Mouse (Mus musculus): ENCODE results near the gene BC025920.

Gene BC025920

GRCm38 (mm10) chr10:81605974-81606751, at the start of gene BC025920:
Gene BC025920 (plus strand): TSS chr10:81606270.
- DNase-seq (ENCODE audit: low spot score in 2 of 2) = peak; percentile 98 to 99

DNA sequence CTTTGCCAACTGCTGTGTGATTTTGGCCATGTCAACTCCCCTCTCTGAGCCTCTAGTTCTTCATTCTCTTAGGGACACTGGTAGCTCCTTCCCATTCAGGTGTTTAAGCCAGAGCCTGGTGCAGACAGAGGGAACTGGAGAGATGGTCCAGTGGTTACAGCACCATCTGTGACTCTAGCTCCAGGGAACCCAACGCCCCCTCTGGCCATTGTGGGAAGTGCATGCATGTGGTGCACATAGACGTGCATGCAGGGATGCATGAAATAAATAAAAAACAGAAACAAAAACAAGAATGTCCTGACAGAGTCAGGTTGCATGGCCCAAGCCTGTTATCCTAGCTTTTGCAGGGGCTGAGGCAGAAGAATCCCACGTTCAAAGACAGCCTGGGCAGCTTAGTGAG, 49.8 kb upstream of the BC025920 start:
- no peak for DNase-seq (ENCODE audit: low spot score in 2 of 2)

- no peak for DNase-seq (ENCODE audit: low spot score in 2 of 2)
Observed at GRCm38 (mm10) chr10:81557491-81557890, 48.6 kb upstream of the BC025920 start.

GRCm38 (mm10) chr10:81559163-81559626, 46.9 kb upstream of the BC025920 start, which contains the start of gene Aes:
Gene Aes (plus strand): TSS chr10:81559488.
- DNase-seq (ENCODE audit: low spot score in 2 of 2) = peak; percentile 82 to 83

- peak; percentile 72 to 79 for DNase-seq (ENCODE audit: low spot score in 2 of 2)
Observed at GRCm38 (mm10) chr10:81559627-81560539, 46.2 kb upstream of the BC025920 start.

DNA sequence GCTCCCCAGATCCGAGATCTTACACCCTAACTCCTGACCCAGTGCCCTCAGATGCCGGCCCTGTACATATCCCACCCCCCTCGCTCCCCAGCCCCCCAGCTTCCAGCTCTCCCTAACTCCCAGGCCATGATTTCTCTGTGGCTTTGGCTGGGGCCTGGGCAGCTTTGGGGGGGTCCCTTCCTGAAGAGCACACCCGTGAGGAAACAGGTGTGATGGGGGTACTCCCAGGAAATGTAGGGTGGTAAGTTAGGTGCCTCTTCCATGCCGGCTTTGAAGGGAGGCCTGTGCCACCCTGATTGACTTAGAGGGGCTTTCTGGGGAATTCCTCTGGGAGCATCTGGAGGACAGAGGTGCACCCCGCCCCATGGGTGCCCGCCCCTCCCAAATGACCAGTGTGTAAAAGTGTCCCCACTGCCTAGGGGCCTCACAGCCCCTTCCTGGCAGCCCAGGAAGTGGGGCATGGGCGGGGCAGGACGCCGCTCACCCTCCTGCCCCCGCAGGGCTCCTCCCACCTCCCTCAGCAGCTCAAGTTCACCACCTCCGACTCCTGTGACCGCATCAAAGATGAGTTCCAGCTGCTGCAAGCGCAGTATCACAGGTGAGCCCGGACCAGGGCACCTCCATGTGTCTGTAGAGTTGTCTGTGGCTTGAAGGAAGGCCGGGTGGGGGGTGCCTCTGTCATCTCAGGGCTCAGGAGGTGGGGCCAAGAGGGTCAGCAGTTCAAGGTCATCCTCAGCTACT, 45.2 kb upstream of the BC025920 start:
- peak in 1 of 2 experiments; percentile 45 for DNase-seq (ENCODE audit: low spot score in 2 of 2)

- no peak for DNase-seq (ENCODE audit: low spot score in 2 of 2)
Observed at GRCm38 (mm10) chr10:81562411-81562810, 43.7 kb upstream of the BC025920 start.

DNA sequence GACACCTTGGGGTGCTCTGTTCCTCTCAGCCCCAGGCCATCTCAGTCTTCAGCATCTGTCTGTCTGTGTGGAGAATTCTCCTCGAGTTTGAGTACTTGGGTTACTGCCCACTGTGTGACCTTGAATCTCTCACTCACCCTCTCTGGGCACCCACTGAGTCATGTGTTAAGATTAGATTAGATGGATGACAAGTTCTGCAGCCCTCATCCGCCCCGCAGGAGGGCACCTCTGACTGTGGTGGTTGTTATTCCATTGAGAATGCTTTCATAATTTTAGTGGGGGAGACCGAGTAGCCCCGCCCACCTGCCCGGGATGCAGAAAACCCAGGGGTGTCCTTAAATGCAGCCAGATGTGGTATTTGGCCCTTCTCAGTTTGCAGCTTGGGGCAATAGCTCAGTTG, 42.6 kb upstream of the BC025920 start:
- DNase-seq (ENCODE audit: low spot score in 2 of 2) = no peak

GRCm38 (mm10) chr10:81564216-81564615, 41.9 kb upstream of the BC025920 start:
- DNase-seq (ENCODE audit: low spot score in 2 of 2) = peak; percentile 67 to 74

GRCm38 (mm10) chr10:81564734-81565133, 41.3 kb upstream of the BC025920 start:
- DNase-seq (ENCODE audit: low spot score in 2 of 2) = peak in 1 of 2 experiments; percentile 42

DNA sequence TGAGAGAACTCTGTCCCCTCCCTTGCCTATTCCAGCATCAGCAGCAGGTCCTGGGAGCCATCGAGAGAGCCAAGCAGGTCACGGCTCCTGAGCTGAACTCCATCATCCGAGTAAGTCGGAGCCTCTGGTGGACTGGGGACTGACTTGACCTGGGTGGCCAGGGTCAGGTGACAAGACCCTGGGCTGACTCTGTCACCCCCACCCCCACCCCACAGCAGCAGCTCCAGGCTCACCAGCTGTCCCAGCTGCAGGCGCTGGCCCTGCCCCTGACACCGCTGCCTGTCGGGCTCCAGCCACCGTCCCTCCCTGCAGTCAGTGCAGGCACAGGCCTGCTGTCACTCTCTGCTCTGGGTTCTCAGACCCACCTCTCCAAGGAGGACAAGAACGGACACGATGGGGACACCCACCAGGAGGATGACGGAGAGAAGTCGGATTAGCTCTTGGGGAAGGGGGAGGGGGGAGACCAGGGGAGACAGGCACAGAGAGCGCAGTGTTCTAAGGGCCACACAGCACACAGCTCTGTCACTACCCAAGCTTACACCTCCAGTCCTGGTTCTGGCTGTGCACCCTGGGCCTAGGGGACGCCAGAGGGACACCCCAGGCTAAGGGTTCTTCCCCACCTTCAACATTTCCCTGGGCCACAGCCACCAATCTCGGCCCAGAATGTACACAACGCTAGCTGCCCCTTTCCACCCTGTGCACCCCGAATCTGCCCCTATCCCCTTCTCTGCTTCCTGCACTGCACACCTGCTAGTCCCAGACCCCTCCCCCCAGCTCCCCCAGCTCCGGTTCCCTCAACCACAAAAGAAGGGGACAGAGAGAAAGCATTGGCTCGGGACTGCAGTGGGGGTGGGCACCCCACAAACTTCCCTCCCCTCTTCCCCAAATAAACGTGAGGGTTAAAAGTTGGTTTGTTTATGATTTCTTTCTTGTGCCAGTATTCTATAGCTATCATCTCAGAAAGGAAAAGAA, 40.5 kb upstream of the BC025920 start:
- no peak for DNase-seq (ENCODE audit: low spot score in 2 of 2)

DNA sequence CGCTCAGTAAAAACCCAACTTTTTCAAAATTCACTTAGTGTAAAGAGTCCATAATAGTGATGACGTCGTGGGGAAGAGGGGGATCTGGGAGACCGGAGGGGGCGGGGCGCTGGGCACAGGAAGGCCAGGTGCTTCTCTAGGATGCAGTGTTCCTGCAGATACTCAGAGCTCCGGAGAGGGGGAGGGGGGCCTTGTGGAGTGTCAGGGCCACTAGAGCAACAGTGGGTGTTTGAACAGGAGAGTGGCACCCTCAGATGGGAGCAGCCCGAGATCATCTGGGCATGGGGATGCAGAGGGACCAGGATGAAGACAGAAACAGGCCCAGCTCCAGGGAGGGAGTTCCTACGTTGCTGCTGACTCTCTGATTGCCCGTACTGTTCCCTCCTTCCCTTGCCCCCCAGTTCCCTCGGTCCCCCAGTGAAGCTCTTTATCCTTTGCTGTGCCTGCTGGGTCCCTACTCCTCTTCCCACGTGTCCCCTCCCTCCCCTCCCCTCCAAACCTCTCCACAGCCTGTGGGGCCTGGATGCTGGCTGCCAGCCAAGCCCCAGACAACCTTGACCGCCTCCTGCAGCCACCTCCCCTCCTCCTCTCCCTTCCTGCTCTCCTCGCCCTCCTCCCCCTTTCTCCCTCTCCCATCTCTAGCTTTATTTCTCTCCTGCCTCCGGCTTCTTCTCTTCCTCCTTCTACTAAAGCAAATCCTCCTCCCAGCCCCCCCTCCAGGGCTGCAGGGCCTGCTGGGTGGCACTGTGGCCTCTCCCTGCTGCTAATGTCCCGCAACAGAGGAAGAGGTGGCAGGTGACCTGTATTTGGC, 37.5 kb upstream of the BC025920 start:
- DNase-seq (ENCODE audit: low spot score in 2 of 2) = no peak

DNA sequence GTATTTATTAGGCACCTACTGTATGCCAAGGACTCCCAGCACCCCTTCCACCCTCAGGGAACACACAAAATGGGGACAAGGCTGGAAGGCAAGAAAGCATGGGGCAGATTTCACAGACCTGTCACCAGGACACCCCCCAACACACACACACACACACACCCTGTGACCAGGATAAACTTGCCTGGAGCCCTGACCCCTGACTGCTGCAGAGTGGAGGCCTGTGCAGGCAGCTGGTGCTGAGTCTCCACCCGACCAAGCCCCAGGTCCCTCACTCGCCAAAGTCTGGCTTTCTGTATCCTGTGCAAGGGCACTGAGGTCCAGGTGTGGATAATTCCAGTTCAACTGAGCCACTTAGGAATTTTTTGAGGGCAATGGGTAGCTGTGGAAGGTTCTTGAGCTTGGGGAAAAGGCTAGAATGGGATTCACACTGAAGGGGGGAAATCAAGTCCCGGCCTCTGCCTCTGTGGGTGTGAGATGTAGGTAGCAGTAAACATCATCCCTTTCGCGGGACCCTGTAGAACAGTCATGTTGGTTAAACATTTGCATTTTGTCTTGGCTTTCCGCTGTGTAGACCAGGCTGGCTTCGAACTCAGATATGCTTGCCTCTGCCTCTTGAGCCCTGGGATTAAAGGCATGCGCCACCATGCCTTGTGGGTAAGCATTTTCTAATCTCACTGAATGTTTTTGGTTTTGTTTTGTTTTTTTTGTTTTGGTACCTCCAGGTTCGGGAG, 36.4 kb upstream of the BC025920 start:
- no peak for DNase-seq (ENCODE audit: low spot score in 2 of 2)

DNA sequence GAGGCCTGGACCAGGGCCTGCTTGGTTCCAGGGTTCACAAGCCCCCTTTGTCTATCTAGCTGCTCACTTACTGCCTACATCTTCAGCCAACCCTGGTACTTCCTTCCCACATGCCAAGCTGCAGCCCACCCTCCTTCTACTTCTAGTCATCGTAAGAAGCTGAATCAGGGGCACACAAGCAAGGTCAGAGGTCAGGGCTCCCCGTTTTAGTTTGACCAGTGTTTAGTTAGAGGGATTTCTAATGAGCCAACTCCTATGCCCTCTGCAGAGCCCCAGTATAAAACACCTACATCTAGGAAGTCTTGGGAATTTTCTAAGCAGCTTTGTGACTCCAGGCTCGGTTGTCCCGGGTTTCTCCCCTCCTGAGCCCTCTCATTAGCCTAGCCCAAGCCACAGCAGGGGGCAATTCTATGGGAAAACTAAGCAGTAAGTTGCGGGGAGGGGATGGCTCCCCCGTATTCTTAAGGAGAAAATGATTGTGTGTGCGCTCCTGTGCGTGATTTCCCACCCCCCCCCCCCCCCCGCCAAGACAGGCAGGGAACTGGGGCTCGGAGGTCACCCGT, 35.8 kb upstream of the BC025920 start:
- DNase-seq (ENCODE audit: low spot score in 2 of 2) = no peak

DNA sequence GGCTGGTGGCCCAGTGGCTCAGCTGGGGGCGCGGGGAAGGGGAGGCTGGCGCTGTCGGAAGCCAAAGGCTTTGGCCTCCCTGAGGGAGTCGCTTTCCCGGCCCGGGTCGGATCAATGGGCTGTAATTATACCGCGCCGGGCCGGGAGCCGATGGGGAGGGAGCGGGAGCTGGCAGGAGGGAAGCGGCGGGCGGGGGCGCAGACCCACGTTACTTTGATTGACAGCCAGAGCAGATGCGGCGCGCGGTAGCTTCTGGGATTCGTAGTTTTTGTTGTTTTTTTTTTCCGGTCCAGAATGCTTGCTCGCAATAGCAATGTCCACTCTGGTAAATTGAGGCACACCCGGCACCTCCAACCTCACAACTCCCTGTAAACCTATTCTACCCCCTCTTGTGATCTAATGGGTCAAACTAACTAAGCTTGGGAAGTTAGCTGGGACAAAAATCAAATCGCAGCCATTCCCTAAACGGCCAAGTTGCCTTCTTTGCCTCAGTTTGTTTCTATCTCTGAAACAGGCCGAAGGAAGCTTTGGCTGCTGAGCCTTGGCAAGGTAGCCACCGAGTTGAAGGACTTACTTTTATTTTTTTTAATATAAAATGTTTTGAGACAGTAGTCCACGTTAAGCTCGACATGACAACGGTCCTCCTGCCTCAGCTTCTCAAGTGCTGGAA, 35.1 kb upstream of the BC025920 start:
- DNase-seq (ENCODE audit: low spot score in 2 of 2) = peak; percentile 90 to 93

DNA sequence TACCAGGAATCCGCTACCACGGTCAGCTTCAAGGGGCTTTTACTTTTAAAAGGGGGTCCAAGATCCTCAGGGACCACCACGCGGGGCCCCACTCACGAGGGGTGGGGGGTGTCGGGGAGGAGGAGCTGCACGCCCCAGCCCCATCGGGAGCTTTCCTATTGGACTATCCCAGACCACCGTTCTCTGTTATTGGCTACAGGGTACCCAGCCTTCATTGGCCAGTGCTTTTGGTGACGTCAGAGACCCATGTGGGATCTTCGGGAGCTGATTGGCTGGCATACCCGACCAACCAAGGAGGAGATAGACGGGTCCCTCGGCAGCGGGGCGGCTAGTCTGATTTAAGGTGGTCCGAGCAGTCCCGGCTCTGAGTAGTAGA, 34.6 kb upstream of the BC025920 start:
- peak; percentile 99 to 100 for DNase-seq (ENCODE audit: low spot score in 2 of 2)

- DNase-seq (ENCODE audit: low spot score in 2 of 2) = peak in 1 of 2 experiments; percentile 23
Observed at GRCm38 (mm10) chr10:81572133-81572671, 33.9 kb upstream of the BC025920 start.

- DNase-seq (ENCODE audit: low spot score in 2 of 2) = peak; percentile 70 to 79
Observed at GRCm38 (mm10) chr10:81572975-81573374, 33.1 kb upstream of the BC025920 start.
